Mouse (Mus musculus): ENCODE results near the gene Kti12.

Gene Kti12

GRCm38 (mm10) chr4:108847715-108848504, at the start of gene Kti12:
Gene Kti12 (plus strand): TSS chr4:108847785.
- DNase-seq = peak; percentile 87 to 90

DNA sequence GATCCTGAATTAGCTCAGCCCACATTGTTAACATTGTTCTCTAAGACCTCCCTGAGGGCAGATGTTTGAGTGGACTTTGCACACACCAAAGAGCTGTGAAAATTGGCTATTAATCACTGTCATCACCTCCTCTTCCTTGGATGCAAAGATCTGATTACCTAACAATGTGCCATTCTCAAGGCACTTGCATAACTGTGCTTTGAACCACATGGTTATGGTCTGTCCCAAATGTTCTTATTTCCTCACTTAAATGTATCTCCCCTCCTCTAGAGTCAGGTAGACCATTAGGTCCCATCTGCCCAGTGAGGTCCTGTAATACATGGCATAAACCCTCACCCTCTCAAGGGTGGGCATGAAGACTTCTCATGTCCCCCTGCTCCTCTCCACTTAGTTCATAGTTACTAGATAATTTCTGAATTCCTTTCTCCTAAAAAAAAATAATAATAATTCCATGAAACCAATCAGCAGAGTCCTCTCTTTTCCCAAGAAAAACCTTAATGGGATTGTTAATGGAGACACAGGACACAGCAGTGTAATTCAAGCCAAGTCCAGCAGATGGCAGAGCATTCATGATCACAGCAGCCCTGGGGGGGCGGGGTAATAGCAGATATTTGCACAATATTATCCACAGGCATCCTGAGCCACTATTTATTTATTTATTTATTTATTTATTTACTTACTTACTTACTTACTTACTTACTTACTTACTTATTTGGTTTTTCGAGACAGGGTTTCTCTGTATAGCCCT, 49.3 kb upstream of the Kti12 start:
- peak; percentile 70 to 74 for DNase-seq

- no peak for DNase-seq
These were observed 44.0 kb upstream of the Kti12 start for GRCm38 (mm10) chr4:108803535-108803934.

DNA sequence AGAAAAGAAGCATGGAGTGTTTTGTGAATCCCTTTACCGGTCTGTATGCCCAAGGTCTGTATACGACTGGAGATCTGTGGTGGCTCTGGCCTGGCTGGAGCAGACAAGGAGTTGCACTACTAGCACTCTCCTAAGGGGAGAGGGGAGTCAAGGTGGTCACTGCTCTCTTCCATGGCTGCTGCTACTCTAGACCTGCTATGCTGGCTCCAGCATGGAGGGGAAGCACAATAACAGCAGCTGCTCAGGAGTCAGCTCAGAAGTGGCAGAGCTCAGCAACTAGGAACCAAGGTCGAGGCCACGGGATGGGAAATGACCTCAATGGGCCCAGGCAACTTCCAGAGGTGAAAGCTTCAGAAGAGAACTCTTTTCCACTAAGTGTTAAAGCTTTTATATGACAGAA, 36.4 kb upstream of the Kti12 start:
- DNase-seq = no peak

DNA sequence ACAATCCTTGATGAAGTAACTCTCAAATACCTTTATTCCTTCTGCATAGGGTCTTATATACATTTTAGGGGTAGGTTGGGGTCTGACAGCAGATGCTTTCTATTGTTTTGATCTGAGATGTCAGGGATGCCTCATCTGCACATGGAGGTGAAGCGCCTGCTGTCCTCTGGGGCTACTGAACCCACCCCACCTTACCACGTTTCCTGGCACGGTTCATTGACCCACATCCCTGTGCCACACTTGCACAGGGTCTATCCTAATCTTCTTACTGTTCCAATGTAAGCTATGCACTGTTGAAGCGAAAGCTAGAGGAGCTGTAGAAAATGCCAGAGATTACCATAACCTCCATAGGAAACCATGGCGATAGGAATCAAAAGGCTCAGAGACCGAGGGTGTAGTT, 36.0 kb upstream of the Kti12 start:
- no peak for DNase-seq

- peak in 1 of 2 experiments; percentile 30 for DNase-seq
These were observed 21.9 kb upstream of the Kti12 start for GRCm38 (mm10) chr4:108825677-108826076.

- DNase-seq = no peak
These were observed 21.5 kb upstream of the Kti12 start for GRCm38 (mm10) chr4:108826096-108826495.

GRCm38 (mm10) chr4:108826643-108827042, 20.9 kb upstream of the Kti12 start:
- DNase-seq = no peak

DNA sequence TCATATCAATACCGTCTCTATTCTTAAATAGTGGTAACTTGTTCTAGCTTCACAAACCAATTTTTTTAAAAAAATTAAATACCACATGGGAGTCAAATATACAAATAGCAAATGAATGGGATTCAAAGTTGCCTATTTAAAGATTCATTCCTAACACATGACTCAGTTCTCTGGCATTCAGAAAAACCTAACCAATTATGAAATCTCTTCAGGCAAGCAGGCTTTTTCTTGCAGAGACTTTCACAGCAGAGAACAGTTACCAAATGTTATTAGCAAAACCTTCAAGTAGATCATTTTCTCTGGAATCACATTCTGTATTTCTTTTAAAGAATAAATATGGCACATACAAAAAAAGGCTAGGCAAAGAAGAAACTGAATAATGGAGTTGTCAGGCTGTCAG, 16.9 kb upstream of the Kti12 start:
- DNase-seq = no peak

- DNase-seq = peak; percentile 91 to 92
These were observed 14.4 kb upstream of the Kti12 start, which contains the start of gene Btf3l4 for GRCm38 (mm10) chr4:108832916-108833827. Gene Btf3l4 (minus strand): TSS chr4:108833614.

DNA sequence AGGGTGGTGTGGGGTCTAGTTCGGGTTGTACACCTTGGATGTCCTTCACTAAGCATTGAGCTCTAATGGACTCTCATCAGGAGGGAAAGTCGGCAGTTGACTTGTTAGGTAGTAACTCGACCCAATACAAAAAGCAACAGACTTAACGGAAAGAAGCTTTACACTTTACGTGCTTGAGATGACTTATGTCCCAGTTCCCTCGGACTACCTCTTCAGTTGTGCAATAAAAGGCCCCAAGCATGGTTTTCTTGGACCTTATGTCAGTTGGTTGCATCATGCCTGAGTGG, 13.8 kb upstream of the Kti12 start:
- no peak for DNase-seq

DNA sequence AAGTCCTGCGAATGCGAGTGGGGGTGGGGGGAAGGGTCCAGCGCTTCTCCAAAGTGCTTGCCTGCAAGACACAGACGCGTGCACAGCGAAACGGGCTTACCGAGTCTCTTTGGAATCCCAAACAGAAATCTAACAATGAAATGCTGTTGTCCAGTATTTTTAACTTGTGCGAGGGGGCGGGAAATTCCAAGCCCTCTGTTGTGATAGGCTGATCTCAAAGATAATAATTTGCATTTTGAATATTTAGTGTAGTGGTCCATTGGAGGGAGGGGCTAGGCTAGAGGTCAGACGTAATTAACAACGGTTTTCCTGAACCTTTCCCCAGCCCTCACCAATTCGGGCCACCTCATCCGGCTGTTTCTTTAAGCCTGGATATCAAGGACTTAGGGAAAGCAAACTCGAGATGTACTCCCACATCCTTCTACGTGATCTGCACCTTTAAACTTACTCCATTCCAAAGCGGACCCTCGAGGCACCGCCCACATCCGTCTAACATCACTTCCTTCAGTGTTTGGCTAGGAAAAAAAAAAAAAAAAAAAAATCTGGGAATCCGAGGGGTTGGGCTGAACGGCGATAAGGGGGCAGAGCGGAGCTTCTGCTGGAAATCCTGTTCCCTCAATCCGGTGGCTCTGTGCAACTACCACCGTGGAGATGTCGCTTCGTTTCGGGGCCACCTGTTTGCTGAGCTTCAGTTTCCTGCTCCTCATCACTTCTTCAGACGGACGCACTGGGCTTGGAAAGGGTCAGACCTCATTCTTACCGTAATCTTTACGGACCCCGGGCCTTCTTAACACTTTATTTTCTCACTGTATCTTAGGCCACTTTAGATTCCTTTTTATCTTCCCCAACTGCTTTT, 13.2 kb upstream of the Kti12 start, which contains the start of gene Txndc12:
Txndc12 (plus strand) TSS at position 487 of the 856 bp plus-strand sequence.
- DNase-seq = peak; percentile 91

- DNase-seq = peak; percentile 8 to 9
These were observed 12.6 kb upstream of the Kti12 start for GRCm38 (mm10) chr4:108834971-108835311.

GRCm38 (mm10) chr4:108835496-108835895, 12.1 kb upstream of the Kti12 start:
- no peak for DNase-seq

- peak in 1 of 2 experiments; percentile 10 for DNase-seq
These were observed 9.6 kb upstream of the Kti12 start for GRCm38 (mm10) chr4:108838031-108838430.

GRCm38 (mm10) chr4:108841920-108842578, 5.5 kb upstream of the Kti12 start:
- DNase-seq = peak in 1 of 2 experiments; percentile 17

GRCm38 (mm10) chr4:108843336-108843735, 4.2 kb upstream of the Kti12 start:
- DNase-seq = no peak

- no peak for DNase-seq
These were observed 1.6 kb upstream of the Kti12 start for GRCm38 (mm10) chr4:108845824-108846569.

DNA sequence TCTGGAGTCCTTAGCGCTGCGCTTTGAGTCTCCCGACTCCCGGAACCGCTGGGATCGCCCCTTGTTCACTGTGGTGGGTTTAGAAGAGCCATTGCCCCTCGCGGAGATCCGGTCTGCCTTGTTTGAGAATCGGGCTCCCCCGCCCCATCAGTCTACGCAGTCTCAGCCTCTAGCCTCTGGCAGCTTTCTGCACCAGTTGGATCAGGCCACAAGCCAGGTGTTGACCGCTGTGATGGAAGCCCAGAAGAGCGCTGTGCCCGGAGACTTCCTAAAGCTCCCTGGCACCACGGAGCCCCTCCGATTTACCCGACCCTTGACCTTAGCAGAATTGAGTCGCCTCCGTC, 892 bp downstream of the Kti12 start, which contains the start of gene A730015C16Rik:
A730015C16Rik (minus strand) TSS at position 115 of the 344 bp plus-strand sequence.
- peak in 1 of 2 experiments; percentile 20 for DNase-seq

- no peak for DNase-seq
These were observed 19.2 kb downstream of the Kti12 start for GRCm38 (mm10) chr4:108866806-108867205.
